Mouse (Mus musculus) lung, postnatal 14 days (tissue): Measurements from ENCODE around the gene Faf1.

Experiments used
- DNase-seq: peaks from one replicate; pipeline ENCODE4 v3.0.0; 2021

Faf1 gene

DNA sequence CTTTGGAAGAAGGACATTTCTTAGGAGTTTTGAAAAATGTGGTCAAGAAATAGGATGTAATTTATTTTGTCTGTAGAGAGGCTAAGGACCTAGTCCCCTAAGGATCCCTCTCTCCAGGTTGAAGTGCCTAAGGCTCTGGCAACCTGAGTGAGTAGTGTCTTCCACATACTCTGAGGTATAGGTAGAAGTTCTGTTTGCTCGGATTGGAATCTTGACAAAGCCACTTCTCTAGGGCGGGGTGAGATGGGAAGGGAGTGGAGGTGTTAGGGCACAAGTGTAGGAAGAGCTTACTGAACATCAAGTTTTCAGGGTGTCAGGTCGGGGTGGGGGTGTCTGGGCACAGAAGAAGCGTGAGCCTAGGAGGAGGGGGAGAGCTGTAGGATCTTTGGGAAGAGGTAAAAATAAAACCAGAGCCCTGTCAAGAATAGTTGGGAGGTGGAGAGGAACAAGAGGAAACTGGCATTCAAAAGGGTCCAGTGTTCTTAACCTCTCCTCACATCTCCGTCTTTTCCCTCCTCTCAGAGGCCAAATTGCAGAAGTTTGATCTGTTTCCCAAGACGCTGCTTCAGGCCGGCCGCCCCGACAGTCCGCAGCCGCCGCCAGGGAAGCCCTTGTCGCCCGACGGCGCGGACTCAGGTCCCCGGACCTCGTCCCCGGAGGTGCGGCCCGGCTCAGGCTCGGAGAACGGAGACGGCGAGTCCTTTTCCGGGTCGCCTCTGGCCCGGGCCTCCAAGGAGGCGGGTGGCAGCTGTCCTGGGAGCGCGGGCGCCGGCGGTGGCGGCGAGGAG, 304.9 kb downstream of the Faf1 start:
- DNase-seq, result no peak

DNA sequence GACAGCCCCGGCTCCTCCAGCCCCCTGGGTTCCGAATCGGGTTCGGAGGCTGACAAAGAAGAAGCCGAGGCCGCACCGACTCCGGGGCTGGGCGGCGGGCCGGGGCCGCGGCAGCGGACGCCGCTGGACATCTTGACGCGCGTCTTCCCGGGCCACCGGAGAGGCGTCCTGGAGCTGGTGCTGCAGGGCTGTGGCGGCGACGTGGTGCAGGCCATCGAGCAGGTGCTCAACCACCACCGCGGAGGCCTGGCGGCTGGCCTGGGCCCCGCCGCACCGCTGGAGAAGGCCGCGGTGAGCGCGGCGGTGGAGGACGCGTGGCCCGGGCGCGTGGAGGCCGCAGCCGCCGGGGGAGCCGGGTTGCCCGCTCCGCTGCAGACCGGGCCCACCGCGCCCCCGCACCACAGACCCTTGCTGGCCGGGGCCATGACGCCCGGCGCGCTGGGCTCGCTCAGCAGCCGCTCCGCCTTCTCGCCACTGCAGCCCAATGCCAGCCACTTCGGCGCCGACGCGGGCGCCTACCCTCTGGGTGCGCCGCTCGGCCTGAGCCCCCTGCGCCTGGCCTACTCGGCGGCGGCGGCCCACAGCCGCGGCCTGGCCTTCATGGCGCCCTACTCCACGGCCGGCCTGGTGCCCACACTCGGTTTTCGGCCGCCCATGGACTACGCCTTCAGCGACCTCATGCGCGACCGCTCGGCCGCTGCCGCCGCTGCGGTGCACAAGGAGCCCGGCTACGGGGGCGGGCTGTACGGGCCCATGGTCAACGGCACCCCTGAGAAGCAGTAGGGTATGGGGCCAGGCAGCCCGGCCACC, 305.7 kb downstream of the Faf1 start:
- no peak for DNase-seq

GRCm38 (mm10) chr4:109982681-109983265, 306.4 kb downstream of the Faf1 start:
- DNase-seq, result no peak

DNA sequence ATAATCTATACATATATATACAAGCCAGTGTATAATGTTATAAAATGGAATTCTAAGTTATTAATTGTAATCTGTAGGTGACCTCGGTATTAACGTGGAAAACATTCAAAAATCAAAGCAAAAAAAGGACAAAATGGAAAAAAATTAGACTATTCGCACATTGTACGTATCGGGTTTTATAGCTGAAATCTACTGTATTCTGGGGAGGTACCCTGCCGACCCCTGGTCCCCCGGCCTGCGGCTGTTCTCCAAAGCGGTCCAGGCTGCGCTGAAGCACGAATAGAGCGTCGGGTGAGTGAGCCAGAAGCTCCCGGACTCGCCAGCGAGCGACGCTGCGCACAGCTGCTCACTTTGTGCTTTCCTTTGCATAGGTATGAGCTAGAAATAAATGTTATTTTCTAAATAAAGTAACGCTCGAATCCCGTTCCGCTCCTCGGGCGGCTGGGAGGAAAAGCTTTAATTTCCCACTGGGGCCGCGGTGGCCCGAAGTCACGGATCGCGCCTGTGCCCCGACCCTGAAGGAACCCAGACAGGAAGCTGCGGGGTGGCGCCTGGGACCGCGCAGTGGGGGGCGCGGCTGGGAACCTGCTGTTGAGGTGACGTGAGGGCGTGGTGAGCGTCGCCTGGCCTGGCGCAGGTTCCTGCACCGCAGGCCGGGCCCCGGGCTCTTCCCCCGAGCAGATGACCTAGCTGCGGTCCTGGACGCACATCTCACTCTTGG, 307.1 kb downstream of the Faf1 start:
- DNase-seq, result no peak

GRCm38 (mm10) chr4:109984011-109984411, 307.6 kb downstream of the Faf1 start:
- DNase-seq, result no peak

DNA sequence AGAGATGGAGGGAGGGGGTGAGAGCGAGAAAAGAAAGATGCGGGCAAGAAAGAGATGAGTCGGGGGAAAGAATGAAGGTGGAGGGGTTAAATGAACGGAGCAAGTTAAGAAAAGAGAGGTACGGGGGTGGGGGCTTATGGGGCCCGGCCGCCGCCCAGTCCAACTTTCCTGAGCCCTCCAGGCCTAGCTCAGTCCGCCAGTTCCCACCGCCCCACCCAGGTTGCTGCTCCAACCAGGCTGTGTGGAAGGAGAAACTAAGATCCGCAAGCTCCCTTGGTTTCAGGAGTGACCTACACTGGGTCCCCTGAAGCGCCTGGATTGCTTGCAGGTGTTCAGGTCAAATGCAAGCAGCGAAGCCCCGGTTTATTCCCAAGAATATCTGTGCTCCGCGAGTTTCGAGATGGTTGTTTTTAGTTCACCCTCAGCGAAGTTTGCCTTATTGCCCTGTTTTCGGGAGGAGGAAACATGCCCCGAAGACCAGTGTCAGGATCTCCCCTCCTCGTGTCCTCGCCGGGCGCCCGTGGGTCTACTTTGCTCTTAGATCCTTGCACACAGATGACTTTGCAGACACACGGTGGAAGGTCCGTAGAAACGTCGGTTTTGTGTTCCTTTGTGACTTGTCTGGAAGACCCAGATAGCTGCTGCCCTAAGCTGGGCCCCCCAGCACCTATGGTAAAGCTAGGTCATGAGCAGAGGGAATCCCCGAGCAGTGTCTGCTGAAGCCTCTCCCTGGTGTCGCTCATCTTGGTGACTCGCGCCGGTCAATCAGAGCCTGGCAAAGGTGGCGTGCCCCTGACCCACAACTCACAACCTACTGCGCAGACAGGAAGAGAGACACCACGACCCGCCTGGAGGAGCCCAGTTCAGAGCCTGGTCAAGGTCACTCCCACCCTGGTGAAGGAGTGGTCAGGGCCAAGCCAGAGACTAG, 308.4 kb downstream of the Faf1 start:
- DNase-seq, result no peak

- no peak for DNase-seq
These were observed 309.2 kb downstream of the Faf1 start for GRCm38 (mm10) chr4:109985424-109986172.

- no peak for DNase-seq
These were observed 309.9 kb downstream of the Faf1 start for GRCm38 (mm10) chr4:109986301-109986700.

DNA sequence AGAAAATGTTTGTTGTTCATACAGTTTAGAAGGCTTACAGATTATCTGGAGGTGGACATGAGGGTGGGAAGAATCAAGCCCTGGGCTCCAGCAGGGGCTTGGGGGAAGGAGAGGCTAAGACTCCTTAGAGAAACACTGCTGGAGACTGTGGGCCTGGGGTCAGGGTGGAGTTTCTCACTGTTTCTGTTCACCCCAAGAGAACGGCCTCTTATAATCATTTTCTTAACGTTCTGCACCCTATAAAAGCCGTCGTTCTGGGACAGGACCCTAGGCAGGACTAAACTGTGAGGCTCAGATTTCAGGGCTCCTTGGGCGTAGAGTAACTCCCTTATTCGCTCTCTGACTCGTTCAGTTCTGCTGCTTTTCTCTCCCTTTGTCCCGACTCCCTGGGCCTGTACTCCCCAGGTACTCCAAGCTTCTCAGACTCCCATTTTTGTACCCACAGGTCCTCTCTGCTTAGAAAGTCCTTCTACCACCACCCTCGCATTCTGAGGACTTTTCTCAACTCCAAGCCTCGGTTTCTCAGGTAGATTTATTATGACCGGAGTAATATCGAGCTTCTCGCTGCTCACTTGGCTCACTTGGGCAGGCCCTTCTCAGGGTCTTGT, 310.5 kb downstream of the Faf1 start:
- no peak for DNase-seq

- no peak for DNase-seq
These were observed 311.4 kb downstream of the Faf1 start for GRCm38 (mm10) chr4:109987560-109988362.

- DNase-seq, result no peak
These were observed 312.0 kb downstream of the Faf1 start for GRCm38 (mm10) chr4:109988411-109988810.

- no peak for DNase-seq
These were observed 312.8 kb downstream of the Faf1 start for GRCm38 (mm10) chr4:109989213-109989612.

GRCm38 (mm10) chr4:110006044-110006443, 329.7 kb downstream of the Faf1 start:
- DNase-seq, result no peak
